Mouse (Mus musculus) heart, postnatal 14 days (tissue): ENCODE data around the gene Prp2. TPM values are rescaled to one million over a fixed set of nuclear protein-coding genes. Genes with fewer than 3 reads are reported as not detected.
"Not testable (repeated sequence)": the region's sequence is repeated elsewhere in the genome, so short reads cannot be mapped to it uniquely, and the experiment has no call there.

Source experiments
- DNase-seq, 2 experiments: peaks; one replicate each; pipeline ENCODE4 v3.0.0; 2021 to 2022
- intact Hi-C: fragments of 180-260 bp; cut with DNase I; formaldehyde crosslinking; loops from one replicate; pipeline ENCODE4 v1.15.1; 2025
- long read RNA-seq, 2 experiments: library from polyadenylated mRNA; stranded (forward); transcript quantifications; one replicate each; pipeline ENCODE4 v2.0.0; 2021
- total RNA-seq, 2 experiments: library from RNA; stranded (reverse); gene quantifications; 2 replicates each; pipeline ENCODE4 v1.2.3; 2021

Prp2 gene
- total RNA-seq, result not detected
- long read RNA-seq, experiment 1, result 0 reads
- long read RNA-seq, experiment 2, result 0 reads

DNA sequence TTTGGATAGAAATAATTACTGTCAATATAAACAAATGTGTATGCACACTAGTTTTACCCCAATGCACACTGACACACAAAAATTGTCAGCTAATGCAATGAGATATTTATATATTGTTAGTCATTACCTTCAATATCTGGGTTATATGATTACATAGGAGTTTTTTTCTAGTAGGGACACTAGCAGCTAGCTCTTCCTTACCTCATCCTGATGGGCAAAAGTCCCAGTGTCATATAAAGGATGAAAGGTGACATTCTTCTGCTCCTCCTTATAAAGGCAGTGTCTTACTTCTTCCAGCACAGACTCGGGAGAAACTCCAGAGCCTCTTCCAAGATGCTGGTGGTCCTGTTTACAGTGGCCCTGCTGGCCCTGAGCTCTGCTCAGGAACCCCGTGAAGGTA, at the start of gene Prp2:
Prp2 (plus strand) TSS at position 301 of the 400 bp plus-strand sequence.
- DNase-seq, intact Hi-C loops: not testable (repeated sequence)

DNA sequence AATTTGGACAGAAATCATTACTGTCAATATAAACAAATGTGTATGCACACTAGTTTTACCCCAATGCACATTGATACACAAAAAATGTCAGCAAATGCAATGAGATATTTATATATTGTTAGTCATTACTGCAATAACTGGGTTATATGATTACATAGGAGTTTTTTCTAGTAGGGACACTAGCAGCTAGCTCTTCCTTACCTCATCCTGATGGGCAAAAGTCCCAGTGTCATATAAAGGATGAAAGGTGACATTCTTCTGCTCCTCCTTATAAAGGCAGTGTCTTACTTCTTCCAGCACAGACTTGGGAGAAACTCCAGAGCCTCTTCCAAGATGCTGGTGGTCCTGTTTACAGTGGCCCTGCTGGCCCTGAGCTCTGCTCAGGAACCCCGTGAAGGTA, 26.2 kb upstream of the Prp2 start, which contains the start of gene Prh1:
Prh1 (plus strand) TSS at position 301 of the 400 bp plus-strand sequence.
- intact Hi-C loops, DNase-seq: not testable (repeated sequence)

DNA sequence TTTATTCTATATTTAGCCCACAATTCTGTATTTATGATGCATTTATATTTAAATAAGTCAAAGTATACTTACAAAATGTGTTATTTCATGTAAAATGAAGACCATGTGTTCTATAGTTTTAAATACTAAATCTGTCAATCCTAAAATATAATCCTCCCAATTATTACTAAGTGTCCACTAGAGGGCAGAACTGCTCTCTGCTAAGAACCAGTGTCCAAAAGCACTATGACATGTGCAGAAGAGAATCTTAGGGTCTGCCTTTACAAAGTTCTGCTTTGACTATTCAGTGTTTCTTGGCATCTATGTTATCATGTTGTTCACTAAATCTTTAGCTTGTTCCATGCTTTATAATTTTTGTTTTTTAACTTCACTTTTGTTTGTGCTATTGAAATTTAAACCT, 53.7 kb downstream of the Prp2 start:
- intact Hi-C loops, result loop anchor here (5.0 kb wide), 2 partner anchors 558 to 1228 kb away; no protein-coding TSS in a partner anchor
- DNase-seq, result no peak

Other genes with a start within 250 kb of the Prp2 start
- not detected for gene Gm8882, start 231.8 kb upstream of the Prp2 start, total RNA-seq
- gene Prh1, start 26.1 kb upstream of the Prp2 start, total RNA-seq, result not detected
- gene A630073D07Rik, start 55.6 kb downstream of the Prp2 start, total RNA-seq, result not detected
- not detected for gene Tas2r120, start 61.0 kb downstream of the Prp2 start, total RNA-seq
- not detected for gene Tas2r121, start 105.1 kb downstream of the Prp2 start, total RNA-seq
- not detected for gene Tas2r122, start 116.0 kb downstream of the Prp2 start, total RNA-seq
- gene Tas2r115, start 142.1 kb downstream of the Prp2 start, total RNA-seq, result not detected
- not detected for gene Tas2r124, start 158.8 kb downstream of the Prp2 start, total RNA-seq
- gene Tas2r102, start 166.2 kb downstream of the Prp2 start, total RNA-seq, result not detected
- not detected for gene Tas2r136, start 182.2 kb downstream of the Prp2 start, total RNA-seq
- gene Tas2r117, start 206.9 kb downstream of the Prp2 start, total RNA-seq, result not detected